Mouse (Mus musculus) embryonic facial prominence, embryonic 11.5 days (tissue): ENCODE data around the gene Prr19. TPM values are rescaled to one million over a fixed set of nuclear protein-coding genes. Genes with fewer than 3 reads are reported as not detected.

Source experiments
- ATAC-seq: fragments of 200-750 bp; cut with Nextera tagmentation; replicated peaks from 2 replicates; pipeline ENCODE4 v1.8.0; 2017; ENCODE audit warnings: low read depth; ENCODE audit not compliant: insufficient number of reproducible peaks, low FRiP score, low TSS enrichment
- DNase-seq: peaks from one replicate; pipeline ENCODE4 v3.0.0-alpha.2; 2015; ENCODE audit warnings: low spot score
- H3K27ac ChIP-seq: fragments of 300-500 bp; sonication (generic); replicated peaks from 2 replicates; pipeline ENCODE4 v1.5.1; 2014; ENCODE audit warnings: mild to moderate bottlenecking, low read depth, low read length, control low read depth
- H3K27me3 ChIP-seq: fragments of 300-500 bp; sonication (generic); 2 replicates; pipeline ENCODE4 v1.6.1; 2014; ENCODE audit warnings: mild to moderate bottlenecking, low read length, moderate library complexity, mixed read lengths; ENCODE audit not compliant: control insufficient read depth, insufficient read depth
- H3K36me3 ChIP-seq: fragments of 300-500 bp; sonication (generic); replicated peaks from 2 replicates; pipeline ENCODE4 v1.6.1; 2014; ENCODE audit warnings: low read depth, mild to moderate bottlenecking, low read length, moderate library complexity, mixed read lengths; ENCODE audit not compliant: control insufficient read depth, insufficient read depth
- H3K4me1 ChIP-seq: fragments of 300-500 bp; sonication (generic); 2 replicates; pipeline ENCODE4 v1.6.1; 2014; ENCODE audit warnings: low read length, mixed read lengths; ENCODE audit not compliant: control insufficient read depth, insufficient read depth
- H3K4me2 ChIP-seq: fragments of 300-500 bp; sonication (generic); 2 replicates; pipeline ENCODE4 v1.6.1; 2014; ENCODE audit warnings: low read depth, mild to moderate bottlenecking, control low read depth, low read length, moderate library complexity
- H3K4me3 ChIP-seq: fragments of 300-500 bp; sonication (generic); 2 replicates; pipeline ENCODE4 v1.5.1; 2014; ENCODE audit warnings: low read depth, low read length, control low read depth
- H3K9ac ChIP-seq: fragments of 300-500 bp; sonication (generic); replicated peaks from 2 replicates; pipeline ENCODE4 v1.6.1; 2014; ENCODE audit warnings: mild to moderate bottlenecking, control low read depth, low read length
- H3K9me3 ChIP-seq: fragments of 300-500 bp; sonication (generic); replicated peaks from 2 replicates; pipeline ENCODE4 v1.6.1; 2016; ENCODE audit warnings: mild to moderate bottlenecking, low read length, inconsistent platforms, mixed read lengths; ENCODE audit not compliant: control insufficient read depth
- WGBS: fragments of 180-500 bp; shearing (Covaris S2); extraction: QIAGEN DNeasy Blood & Tissue Kit; methylation state at CpG from one replicate; pipeline ENCODE4 v1.1.7; 2014; 5-methylcytosine and 5-hydroxymethylcytosine counted together
- polyA plus RNA-seq: library from polyadenylated mRNA; unstranded; fragments of >200 nt; fragmentation: Nextera tagmentation; extraction: Ambion mirVana; gene quantifications from 2 replicates; pipeline ENCODE4 v1.2.1, GENCODE M21; 2014

Gene Prr19
- polyA plus RNA-seq, 1 experiment from 2014 or later, result 1.6 TPM

DNA sequence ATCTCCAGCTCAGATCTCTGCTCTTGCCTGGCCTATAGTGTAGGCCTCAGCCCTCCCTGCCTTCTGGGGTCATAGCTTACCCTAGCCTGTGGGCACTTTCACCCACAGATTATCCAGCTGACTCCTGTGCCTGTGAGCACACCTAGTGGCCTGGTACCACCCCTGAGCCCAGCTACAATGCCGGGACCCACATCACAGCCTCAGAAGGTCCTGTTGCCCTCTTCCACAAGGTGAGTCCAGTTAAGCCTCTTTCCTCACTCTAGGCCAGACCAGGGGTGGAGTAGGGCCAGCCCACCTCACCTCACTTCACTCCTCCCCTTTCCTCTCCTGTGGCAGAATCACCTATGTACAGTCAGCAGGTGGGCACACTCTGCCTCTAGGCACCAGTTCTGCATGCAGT, 10.7 kb upstream of the Prr19 start:
- 95% methylated on average over 1 of the region's 1 CpGs for WGBS
- no peak overlapping the region for H3K4me3 ChIP-seq
- no peaks in the 10 kb centered on the region for H3K4me1 ChIP-seq
- peaks cover 37% of the 10 kb centered on the region for H3K36me3 ChIP-seq
- H3K27me3 ChIP-seq, result no peaks in the 10 kb centered on the region
- DNase-seq (no peak), ATAC-seq (no peak)
- no peak overlapping the region for H3K27ac ChIP-seq
- no peak overlapping the region for H3K4me2 ChIP-seq
- H3K9me3 ChIP-seq, result no peaks in the 10 kb centered on the region
- no peak overlapping the region for H3K9ac ChIP-seq

DNA sequence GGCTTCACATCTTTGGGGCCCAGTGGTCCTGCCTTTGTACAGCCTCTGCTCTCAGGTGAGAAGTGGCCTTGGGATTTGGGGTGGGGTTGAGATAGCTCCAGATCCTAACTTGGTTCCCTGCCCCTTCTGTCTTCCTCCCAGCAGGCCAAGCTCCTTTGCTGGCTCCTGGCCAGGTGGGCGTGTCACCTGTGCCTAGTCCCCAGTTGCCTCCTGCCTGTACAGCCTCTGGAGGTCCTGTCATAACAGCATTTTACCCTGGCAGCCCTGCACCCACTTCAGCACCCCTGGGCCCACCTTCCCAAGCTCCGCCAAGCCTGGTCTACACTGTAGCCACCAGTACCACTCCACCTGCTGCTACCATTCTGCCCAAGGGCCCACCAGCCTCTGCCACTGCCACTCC, 10.3 kb upstream of the Prr19 start:
- H3K4me3 ChIP-seq, result no peak overlapping the region
- DNase-seq (no peak), ATAC-seq (no peak)
- H3K4me2 ChIP-seq, result no peak overlapping the region
- H3K27ac ChIP-seq, result no peak overlapping the region
- H3K36me3 ChIP-seq, result peaks cover 37% of the 10 kb centered on the region
- WGBS, result 89% methylated on average over 2 of the region's 2 CpGs
- H3K4me1 ChIP-seq, result no peaks in the 10 kb centered on the region
- H3K9me3 ChIP-seq, result no peaks in the 10 kb centered on the region
- H3K27me3 ChIP-seq, result no peaks in the 10 kb centered on the region
- no peak overlapping the region for H3K9ac ChIP-seq

DNA sequence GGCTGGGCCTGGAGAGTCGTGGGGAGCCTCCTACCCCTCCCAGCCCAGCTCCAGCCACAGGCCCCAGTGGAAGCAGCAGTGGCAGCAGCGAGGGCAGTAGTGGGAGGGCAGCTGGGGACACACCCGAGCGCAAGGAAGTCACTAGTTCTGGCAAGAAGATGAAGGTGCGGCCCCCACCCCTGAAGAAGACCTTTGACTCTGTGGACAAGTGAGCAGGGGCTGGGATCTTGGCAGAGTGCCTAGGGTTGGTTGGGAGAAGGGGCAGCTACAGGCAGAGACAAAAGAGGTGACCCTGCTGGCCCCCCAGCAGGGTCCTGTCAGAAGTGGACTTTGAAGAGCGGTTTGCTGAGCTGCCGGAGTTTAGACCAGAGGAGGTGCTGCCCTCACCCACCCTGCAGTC, 9.1 kb upstream of the Prr19 start:
- Histone ChIP-seq H3K4me3 (no peak overlapping the region), H3K9me3 (no peaks in the 10 kb centered on the region), H3K4me2 (no peak overlapping the region), H3K27me3 (no peaks in the 10 kb centered on the region), H3K4me1 (no peaks in the 10 kb centered on the region), H3K9ac (no peak overlapping the region), H3K36me3 (peaks cover 31% of the 10 kb centered on the region), H3K27ac (no peak overlapping the region)
- 70% methylated on average over 7 of the region's 7 CpGs for WGBS
- DNase-seq (no peak), ATAC-seq (no peak)

DNA sequence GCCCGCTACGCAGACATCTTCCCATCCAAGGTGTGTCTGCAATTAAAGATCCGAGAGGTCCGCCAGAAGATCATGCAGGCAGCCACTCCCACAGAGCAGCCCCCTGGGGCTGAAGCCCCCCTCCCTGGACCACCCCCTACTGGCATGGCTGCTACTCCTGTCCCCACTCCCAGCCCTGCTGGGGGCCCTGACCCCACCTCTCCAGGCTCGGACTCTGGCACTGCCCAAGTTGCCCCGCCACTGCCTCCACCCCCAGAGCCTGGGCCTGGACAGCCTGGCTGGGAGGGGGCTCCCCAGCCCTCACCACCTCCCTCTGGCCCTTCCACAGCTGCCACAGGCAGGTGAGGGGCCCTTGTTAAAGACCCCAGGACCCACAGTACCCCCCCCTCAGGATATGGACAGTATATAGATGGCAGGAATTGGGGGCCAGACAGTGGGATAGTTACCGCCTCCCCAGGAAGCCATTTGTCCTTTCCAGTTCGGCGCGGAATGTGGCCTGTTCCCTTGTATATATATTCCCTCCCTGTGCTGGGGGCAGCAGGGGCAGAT, 7.9 kb upstream of the Prr19 start:
- Histone ChIP-seq H3K36me3 (peaks cover 28% of the 10 kb centered on the region), H3K9me3 (no peaks in the 10 kb centered on the region), H3K4me2 (no peak overlapping the region), H3K4me3 (no peak overlapping the region), H3K27me3 (no peaks in the 10 kb centered on the region), H3K9ac (no peak overlapping the region), H3K4me1 (no peaks in the 10 kb centered on the region), H3K27ac (no peak overlapping the region)
- DNase-seq (no peak), ATAC-seq (no peak)
- WGBS, result 76% methylated on average over 10 of the region's 10 CpGs

DNA sequence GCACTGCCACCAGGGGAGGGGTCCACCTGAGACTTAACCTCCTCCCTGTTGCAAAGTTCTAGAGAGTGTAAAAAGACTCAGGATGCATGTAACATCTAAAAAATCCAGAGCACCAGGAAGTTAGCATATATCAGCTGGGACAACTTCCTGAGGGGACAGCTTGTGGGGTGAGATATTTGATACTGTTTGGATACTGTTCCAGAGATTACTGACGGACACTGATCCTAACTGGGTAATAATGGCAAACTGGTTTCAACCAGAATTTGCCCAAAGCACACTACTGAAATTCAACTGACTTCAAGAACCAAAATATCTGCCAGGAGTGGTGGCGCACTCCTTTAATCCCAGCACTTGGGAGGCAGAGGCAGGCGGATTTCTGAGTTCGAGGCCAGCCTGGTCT, 6.7 kb upstream of the Prr19 start:
- Histone ChIP-seq H3K27me3 (no peaks in the 10 kb centered on the region), H3K27ac (no peak overlapping the region), H3K36me3 (peaks cover 19% of the 10 kb centered on the region), H3K4me1 (no peaks in the 10 kb centered on the region), H3K4me2 (no peak overlapping the region), H3K9ac (no peak overlapping the region), H3K9me3 (no peaks in the 10 kb centered on the region), H3K4me3 (no peak overlapping the region)
- ATAC-seq, result no peak
- WGBS, result 92% methylated on average over 4 of the region's 4 CpGs
- no peak for DNase-seq

DNA sequence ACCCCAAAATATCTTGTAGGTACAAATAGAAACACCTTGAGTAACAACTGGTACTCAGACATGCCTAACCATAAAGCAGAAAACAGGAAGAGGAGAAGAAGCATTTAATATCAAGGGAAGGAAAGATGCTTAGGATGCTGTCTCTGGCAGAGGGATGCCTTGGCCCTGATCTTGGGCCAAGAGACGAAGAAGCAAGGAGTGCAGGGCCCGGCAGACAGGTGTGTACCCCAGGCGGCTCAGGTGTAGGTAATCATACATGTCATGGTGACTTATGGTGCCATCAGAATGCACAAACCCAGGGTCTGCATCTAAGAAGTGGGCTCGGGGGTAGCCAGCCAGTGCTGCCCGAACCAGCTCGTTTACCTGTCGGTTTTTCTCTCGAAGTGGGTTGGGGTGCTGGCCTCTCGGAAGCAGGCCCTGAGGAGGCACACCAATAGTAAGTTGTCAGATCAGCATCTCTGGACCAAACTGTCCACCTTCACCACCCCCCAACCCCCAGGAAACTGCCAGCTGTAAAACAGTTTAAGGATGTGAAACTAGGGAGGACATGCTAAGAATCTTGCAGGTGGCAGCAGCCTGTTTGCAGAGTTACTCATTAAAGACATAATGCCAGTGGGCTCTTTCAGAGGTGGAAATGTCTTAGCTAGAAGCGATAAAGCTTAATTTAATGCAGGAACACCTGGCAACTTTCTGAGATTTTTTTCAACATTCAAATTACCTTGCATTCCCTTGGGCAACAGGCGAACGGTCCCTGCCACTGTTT, 6.1 kb upstream of the Prr19 start:
- no peak for DNase-seq
- no peak overlapping the region for H3K4me2 ChIP-seq
- ATAC-seq, result no peak

DNA sequence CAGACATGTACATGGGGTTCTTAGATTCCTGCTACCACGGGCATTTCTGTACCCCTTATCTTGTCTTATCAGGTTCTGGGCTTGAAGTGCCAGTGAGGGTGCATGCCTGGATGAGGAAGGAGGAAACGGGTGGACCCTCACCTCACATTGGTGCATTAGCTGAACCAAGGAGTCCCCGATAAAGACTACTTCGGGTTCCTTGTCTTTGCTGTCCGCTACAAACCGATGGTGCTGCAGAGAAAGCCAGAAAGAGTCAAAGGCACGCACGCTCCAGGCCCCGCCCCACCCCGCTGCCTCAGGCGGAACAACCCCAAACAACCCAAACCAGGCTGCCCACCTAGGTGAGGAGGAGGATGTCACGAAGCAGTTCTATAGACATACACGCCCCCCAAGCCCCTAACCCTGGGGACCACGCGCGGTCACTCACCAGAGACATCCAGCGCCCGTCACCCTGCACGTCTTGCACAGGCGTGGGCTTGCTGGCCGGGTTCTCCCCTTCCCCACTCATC, 4.2 kb upstream of the Prr19 start:
- no peaks in the 10 kb centered on the region for H3K27me3 ChIP-seq
- H3K4me3 ChIP-seq, result peak overlapping the region; percentile 65
- no peaks in the 10 kb centered on the region for H3K9me3 ChIP-seq
- H3K4me1 ChIP-seq, result no peaks in the 10 kb centered on the region
- no peak; the same call in 1 of the 2 replicates for ATAC-seq
- peak overlapping the region; percentile 78 for H3K4me2 ChIP-seq
- 2% methylated on average over 21 of the region's 21 CpGs for WGBS
- peak; percentile 68 for DNase-seq
- H3K9ac ChIP-seq, result peak overlapping the region; percentile 87
- H3K27ac ChIP-seq, result peak overlapping the region; percentile 96
- peaks cover 8% of the 10 kb centered on the region for H3K36me3 ChIP-seq

More for the DNA sequence above, 6.1 kb upstream of the Prr19 start:
- Histone ChIP-seq H3K9me3 (no peaks in the 10 kb centered on the region), H3K36me3 (peaks cover 14% of the 10 kb centered on the region), H3K4me1 (no peaks in the 10 kb centered on the region), H3K27me3 (no peaks in the 10 kb centered on the region), H3K27ac (no peak overlapping the region), H3K9ac (no peak overlapping the region), H3K4me3 (no peak overlapping the region; the same call in 1 of the 2 replicates)
- 92% methylated on average over 12 of the region's 12 CpGs for WGBS
